Mouse (Mus musculus): ENCODE results near the gene Rps23. TPM values are rescaled to one million over a fixed set of nuclear protein-coding genes. Genes with fewer than 3 reads are reported as not detected.

Gene Rps23
- polyA plus RNA-seq (2015; fragmentation: Nextera tagmentation; extraction: Ambion mirVana): 184 and 222 TPM in 2 replicates

DNA sequence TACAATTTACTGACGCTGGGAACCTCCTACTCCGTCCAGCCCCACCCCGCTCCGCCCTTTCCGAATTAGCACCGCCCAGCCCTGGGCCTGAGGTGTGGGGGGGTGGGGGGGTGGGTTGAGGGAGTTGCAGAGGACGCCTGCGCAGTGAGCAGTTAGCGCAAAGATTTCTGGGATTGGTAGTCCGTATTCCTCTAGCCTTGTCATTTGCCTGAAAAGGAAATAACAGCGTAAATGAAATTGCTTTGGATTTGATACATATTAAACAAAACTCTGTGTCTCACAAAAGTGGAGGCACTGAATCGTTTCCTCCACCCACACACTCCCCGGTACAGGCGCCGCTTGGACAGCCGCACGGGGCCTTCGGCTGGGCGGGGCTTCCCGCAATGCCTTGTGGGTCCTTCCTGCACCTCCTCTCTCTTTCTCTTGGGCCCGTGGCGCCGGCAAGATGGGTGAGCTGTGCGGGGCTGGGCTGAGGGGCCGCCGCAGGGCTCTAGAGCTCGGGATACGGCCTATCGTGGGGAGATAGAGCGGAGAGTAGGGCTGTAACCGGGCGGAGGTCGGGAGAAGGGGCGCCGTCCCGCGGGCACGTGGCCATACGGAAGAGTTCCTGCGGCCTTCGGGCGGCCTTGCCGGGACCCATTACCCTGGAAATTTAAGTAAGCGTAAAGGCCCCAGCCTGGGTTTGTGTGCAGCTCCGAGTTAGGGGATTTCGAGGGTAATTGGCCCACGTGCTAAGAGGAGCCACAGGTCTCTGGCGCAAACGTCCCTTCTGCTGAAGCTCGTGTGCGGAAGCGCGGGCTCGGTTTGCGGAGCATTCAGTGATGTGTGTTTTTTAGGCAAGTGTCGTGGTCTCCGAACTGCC lies at the start of gene Rps23:
Gene Rps23, plus strand, starts transcription at position 208 of the 862 bp plus-strand sequence.
- under 1% methylated on average over 57 of the region's 57 CpGs for WGBS
- no peaks in the 10 kb centered on the region for H3K4me1 ChIP-seq (replicated peaks; ENCODE audit: control insufficient read depth, insufficient read depth, low read length)
- no peaks in the 10 kb centered on the region for H3K27me3 ChIP-seq (ENCODE audit: control insufficient read depth, insufficient read depth, low read depth, low read length)
- peak within 1 kb of the TSS; percentile 95 for H3K4me3 ChIP-seq (ENCODE audit: low read length)
- peak within 1 kb of the TSS; percentile 75 for H3K4me2 ChIP-seq (ENCODE audit: low read depth, low read length)
- no peaks in the 10 kb centered on the region for H3K9me3 ChIP-seq (ENCODE audit: control insufficient read depth, low read length)
- peak within 1 kb of the TSS; percentile 79 for H3K27ac ChIP-seq (ENCODE audit: low read length)
- peak; percentile 99 for ATAC-seq (ENCODE audit: low read depth)
- H3K9ac ChIP-seq (ENCODE audit: low read length): peak within 1 kb of the TSS; percentile 98
- H3K36me3 ChIP-seq (ENCODE audit: control insufficient read depth, insufficient read depth, low read length): peaks cover 23% of the 10 kb centered on the region

DNA sequence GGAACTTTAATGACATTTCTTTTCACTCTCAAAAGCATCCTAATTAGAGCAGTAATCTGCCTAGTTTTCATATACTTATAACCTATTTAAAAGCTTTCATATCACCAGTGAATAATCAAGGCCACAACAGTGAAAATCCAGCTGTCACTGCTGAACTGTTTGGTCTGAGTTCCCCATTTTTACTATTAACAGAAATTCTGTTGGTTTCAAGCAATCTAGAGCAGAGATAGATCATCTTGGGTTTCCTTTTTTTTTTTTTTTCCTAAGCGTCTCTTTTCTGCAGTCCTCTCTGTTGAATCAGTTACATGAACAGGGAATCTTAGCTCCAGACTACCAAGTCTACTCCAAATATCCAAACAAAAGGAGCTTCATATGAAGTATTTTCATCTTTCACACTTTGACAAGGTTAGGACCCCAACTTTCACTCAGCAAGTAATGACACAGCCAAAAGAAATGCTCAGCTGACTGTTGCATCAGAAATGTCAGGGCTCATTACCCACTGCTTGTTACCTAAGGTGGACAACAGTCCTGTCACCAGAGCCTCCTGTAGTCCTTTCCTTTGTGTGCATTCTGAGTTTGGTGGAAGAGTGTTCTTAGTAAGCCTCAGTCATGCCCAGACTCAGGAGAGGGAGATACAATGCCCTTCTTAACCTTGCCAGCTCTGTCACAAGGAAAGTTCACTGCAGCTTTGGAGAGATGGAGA lies 40.9 kb upstream of the Rps23 start:
- Histone ChIP-seq H3K4me2 (ENCODE audit: low read depth, low read length) (no peak overlapping the region), H3K4me3 (ENCODE audit: low read length) (no peak overlapping the region), H3K27me3 (ENCODE audit: control insufficient read depth, insufficient read depth, low read depth, low read length) (no peaks in the 10 kb centered on the region), H3K9ac (ENCODE audit: low read length) (no peak overlapping the region), H3K9me3 (ENCODE audit: control insufficient read depth, low read length) (no peaks in the 10 kb centered on the region), H3K36me3 (ENCODE audit: control insufficient read depth, insufficient read depth, low read length) (no peaks in the 10 kb centered on the region), H3K27ac (ENCODE audit: low read length) (no peak overlapping the region), H3K4me1 (replicated peaks; ENCODE audit: control insufficient read depth, insufficient read depth, low read length) (peaks cover 9% of the 10 kb centered on the region)
- 60% methylated on average over 1 of the region's 1 CpGs for WGBS
- ATAC-seq (ENCODE audit: low read depth): no peak

DNA sequence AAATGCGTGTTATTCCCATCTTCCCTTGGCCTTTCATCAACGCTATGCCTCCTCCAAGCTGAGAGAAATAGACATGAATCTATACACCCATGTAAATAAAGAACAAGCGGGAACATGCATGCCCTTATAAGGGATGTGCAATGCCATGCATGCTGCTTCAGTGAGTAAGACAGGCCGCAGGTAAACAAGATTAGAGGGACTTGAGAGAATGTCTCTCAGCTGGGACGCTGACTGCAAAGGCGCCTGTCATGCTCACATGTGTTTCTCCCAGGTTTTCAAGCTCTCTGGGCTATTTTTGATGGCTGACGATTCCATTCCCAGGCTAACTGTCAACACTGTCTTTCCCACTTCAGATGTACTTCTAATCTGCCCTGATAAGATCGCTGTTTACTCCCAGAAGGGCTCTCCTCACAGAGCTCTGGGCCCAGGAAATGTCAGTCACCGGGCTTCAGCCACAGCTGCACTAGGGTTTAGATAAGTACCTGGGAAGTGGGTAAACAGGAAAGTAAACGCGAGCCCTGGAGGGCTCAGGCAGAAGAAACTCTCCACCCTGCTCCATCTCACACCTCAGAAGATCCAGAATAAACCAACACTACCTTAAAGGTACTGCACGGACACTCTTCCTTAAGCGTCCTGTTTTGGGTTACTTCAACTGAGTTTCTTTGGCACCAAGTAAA lies 36.8 kb upstream of the Rps23 start:
- no peak overlapping the region for H3K9ac ChIP-seq (ENCODE audit: low read length)

DNA sequence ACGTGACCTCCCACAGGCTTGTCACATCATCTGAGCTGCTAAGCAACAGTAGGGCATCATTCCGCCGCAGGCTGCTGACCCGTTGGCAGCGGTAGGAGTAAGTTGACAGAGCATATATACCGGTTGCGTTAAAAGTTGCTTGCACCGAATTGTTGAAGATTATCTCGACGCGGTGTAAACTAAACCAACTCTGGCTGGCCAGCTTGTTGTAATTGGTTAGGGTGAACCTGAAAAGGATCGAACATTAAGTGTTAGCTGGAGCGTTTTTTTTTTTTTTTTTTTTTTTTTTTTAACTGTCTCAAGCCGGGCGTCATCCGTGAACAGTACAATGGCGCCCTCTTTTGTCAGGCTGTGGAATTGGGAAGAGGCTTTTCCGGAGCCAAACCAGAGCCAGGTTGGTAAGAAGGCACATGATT lies 36.2 kb upstream of the Rps23 start:
- under 1% methylated on average over 18 of the region's 18 CpGs for WGBS
- Histone ChIP-seq H3K4me1 (replicated peaks; ENCODE audit: control insufficient read depth, insufficient read depth, low read length) (peaks cover 9% of the 10 kb centered on the region), H3K4me3 (ENCODE audit: low read length) (peak overlapping the region; percentile 46), H3K4me2 (ENCODE audit: low read depth, low read length) (peak overlapping the region; percentile 70), H3K27me3 (ENCODE audit: control insufficient read depth, insufficient read depth, low read depth, low read length) (no peaks in the 10 kb centered on the region), H3K9ac (ENCODE audit: low read length) (no peak overlapping the region), H3K36me3 (ENCODE audit: control insufficient read depth, insufficient read depth, low read length) (no peaks in the 10 kb centered on the region), H3K9me3 (ENCODE audit: control insufficient read depth, low read length) (no peaks in the 10 kb centered on the region), H3K27ac (ENCODE audit: low read length) (no peak overlapping the region)
- ATAC-seq (ENCODE audit: low read depth): peak; percentile 76

More for the DNA sequence above, 36.8 kb upstream of the Rps23 start:
- H3K27ac ChIP-seq (ENCODE audit: low read length): no peak overlapping the region
- peak overlapping the region; percentile 70 for H3K4me2 ChIP-seq (ENCODE audit: low read depth, low read length)
- H3K4me1 ChIP-seq (replicated peaks; ENCODE audit: control insufficient read depth, insufficient read depth, low read length): peaks cover 9% of the 10 kb centered on the region
- no peaks in the 10 kb centered on the region for H3K27me3 ChIP-seq (ENCODE audit: control insufficient read depth, insufficient read depth, low read depth, low read length)
- peak; percentile 64 for ATAC-seq (ENCODE audit: low read depth)
- WGBS: 24% methylated on average over 13 of the region's 13 CpGs
- no peaks in the 10 kb centered on the region for H3K36me3 ChIP-seq (ENCODE audit: control insufficient read depth, insufficient read depth, low read length)
- H3K9me3 ChIP-seq (ENCODE audit: control insufficient read depth, low read length): no peaks in the 10 kb centered on the region
- H3K4me3 ChIP-seq (ENCODE audit: low read length): peak overlapping the region; percentile 46

DNA sequence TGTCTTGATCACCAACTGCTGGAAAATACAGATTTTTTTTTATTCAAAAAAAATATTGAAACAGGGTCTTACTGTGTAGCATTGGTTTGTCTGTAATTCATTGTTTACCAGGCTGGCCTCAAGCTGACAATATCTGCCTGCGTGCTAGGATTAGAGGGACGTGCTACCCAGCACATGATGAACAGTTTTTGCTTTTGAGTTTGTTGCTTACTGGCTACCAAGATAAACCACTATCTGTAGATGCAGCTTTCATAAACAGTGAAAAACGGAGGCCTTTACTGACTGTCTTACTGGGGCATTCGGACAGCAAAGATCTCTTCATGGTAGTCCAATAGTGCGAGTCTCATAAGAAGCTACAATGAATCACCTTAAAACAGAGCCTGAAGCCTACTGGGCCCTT lies 32.6 kb upstream of the Rps23 start:
- Histone ChIP-seq H3K4me2 (ENCODE audit: low read depth, low read length) (no peak overlapping the region), H3K9ac (ENCODE audit: low read length) (no peak overlapping the region), H3K36me3 (ENCODE audit: control insufficient read depth, insufficient read depth, low read length) (no peaks in the 10 kb centered on the region), H3K4me3 (ENCODE audit: low read length) (no peak overlapping the region), H3K9me3 (ENCODE audit: control insufficient read depth, low read length) (no peaks in the 10 kb centered on the region), H3K27ac (ENCODE audit: low read length) (no peak overlapping the region), H3K27me3 (ENCODE audit: control insufficient read depth, insufficient read depth, low read depth, low read length) (no peaks in the 10 kb centered on the region), H3K4me1 (replicated peaks; ENCODE audit: control insufficient read depth, insufficient read depth, low read length) (peaks cover 8% of the 10 kb centered on the region)
- WGBS: 84% methylated on average over 5 of the region's 5 CpGs
- no peak for ATAC-seq (ENCODE audit: low read depth)

DNA sequence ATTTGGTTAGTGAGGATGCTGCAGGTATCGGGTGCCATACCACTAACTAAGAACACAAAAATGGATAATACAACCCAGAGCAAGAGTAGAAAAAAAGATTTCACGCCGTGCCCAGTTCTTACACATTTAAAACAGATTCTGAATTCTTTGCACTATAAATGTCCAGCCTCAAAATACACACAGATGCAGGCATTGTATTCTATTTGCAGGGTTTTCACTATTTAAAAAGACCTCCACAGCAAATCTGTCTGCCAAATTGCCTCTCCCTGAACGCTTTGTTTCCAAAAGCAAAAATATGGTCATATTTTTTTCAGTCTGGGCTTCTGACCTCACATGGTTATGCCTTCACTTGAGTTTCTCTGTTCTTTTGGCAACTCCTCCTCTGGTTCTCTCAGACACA lies 27.9 kb upstream of the Rps23 start:
- WGBS: 84% methylated on average over 4 of the region's 4 CpGs
- no peak for ATAC-seq (ENCODE audit: low read depth)
- Histone ChIP-seq H3K36me3 (ENCODE audit: control insufficient read depth, insufficient read depth, low read length) (no peaks in the 10 kb centered on the region), H3K27ac (ENCODE audit: low read length) (no peak overlapping the region), H3K27me3 (ENCODE audit: control insufficient read depth, insufficient read depth, low read depth, low read length) (no peaks in the 10 kb centered on the region), H3K4me1 (replicated peaks; ENCODE audit: control insufficient read depth, insufficient read depth, low read length) (no peaks in the 10 kb centered on the region), H3K4me2 (ENCODE audit: low read depth, low read length) (no peak overlapping the region), H3K9ac (ENCODE audit: low read length) (no peak overlapping the region), H3K9me3 (ENCODE audit: control insufficient read depth, low read length) (no peaks in the 10 kb centered on the region), H3K4me3 (ENCODE audit: low read length) (no peak overlapping the region)

DNA sequence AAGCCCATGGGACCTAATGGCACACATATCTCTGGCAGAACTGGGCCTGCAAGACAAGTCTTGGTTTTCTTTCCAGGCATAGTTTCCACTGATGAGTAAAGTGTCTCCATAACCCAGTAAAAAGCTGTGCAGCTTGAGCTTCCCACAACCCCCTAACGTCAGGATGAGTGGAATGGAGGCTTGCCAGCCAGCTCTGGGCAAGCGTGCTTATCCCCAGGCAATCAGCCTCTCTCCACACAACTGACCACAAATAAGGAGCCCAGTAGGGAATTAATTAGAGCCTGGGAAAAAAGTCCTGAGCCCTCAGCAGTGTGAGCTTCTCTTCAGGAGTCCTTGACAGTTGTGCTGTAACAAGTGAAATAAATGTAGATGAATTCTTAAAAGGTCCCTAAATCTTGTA lies 26.7 kb upstream of the Rps23 start:
- H3K9me3 ChIP-seq (ENCODE audit: control insufficient read depth, low read length): no peaks in the 10 kb centered on the region
- no peak overlapping the region for H3K9ac ChIP-seq (ENCODE audit: low read length)
- no peaks in the 10 kb centered on the region for H3K4me1 ChIP-seq (replicated peaks; ENCODE audit: control insufficient read depth, insufficient read depth, low read length)
- no peak overlapping the region for H3K27ac ChIP-seq (ENCODE audit: low read length)
- no peaks in the 10 kb centered on the region for H3K36me3 ChIP-seq (ENCODE audit: control insufficient read depth, insufficient read depth, low read length)
- WGBS: 29% methylated on average over 2 of the region's 2 CpGs
- H3K4me3 ChIP-seq (ENCODE audit: low read length): no peak overlapping the region
- H3K4me2 ChIP-seq (ENCODE audit: low read depth, low read length): no peak overlapping the region
- no peak for ATAC-seq (ENCODE audit: low read depth)
- H3K27me3 ChIP-seq (ENCODE audit: control insufficient read depth, insufficient read depth, low read depth, low read length): no peaks in the 10 kb centered on the region

DNA sequence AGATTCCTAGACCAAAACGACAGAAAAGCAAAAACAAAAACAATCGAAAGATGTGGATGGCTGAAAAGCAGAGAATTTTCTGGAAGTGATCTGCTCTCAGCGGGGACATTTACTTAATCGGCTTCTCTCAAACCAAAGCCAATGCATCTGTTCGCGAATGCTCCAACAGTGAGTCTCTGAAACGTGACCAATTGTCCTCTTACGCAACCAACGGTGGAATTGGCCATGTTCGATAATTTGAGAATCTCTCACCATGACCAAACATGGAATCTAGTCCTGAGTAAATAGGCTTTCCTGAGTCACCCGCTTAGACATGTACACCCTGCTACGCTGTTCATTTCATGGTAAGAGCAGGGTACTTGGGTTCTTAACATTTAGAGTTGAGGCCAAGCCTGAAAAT lies 25.9 kb upstream of the Rps23 start:
- 86% methylated on average over 12 of the region's 12 CpGs for WGBS
- H3K4me2 ChIP-seq (ENCODE audit: low read depth, low read length): no peak overlapping the region
- no peaks in the 10 kb centered on the region for H3K27me3 ChIP-seq (ENCODE audit: control insufficient read depth, insufficient read depth, low read depth, low read length)
- H3K9me3 ChIP-seq (ENCODE audit: control insufficient read depth, low read length): no peaks in the 10 kb centered on the region
- no peaks in the 10 kb centered on the region for H3K4me1 ChIP-seq (replicated peaks; ENCODE audit: control insufficient read depth, insufficient read depth, low read length)
- no peaks in the 10 kb centered on the region for H3K36me3 ChIP-seq (ENCODE audit: control insufficient read depth, insufficient read depth, low read length)
- H3K4me3 ChIP-seq (ENCODE audit: low read length): no peak overlapping the region
- ATAC-seq (ENCODE audit: low read depth): no peak
- H3K9ac ChIP-seq (ENCODE audit: low read length): no peak overlapping the region
- no peak overlapping the region for H3K27ac ChIP-seq (ENCODE audit: low read length)

DNA sequence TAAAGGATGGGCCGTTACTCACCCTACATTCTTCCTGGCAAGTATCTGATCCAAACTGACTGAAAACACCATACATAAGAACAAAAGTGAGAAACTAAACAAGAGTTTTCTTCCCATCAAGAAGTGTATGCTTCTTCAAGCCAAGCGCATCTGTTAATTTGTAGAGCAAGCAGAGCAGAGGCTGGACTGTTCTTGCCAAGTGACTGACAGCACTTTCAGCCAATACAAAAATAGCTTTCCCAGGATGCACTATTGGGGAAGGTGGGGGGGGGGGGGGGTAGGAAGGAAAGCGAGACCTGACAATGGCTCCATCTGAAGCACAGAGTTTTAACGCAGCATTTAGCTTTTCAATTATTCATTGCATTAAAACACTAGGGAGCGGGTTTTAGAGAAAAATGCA lies 17.6 kb upstream of the Rps23 start, which contains the start of gene Atp6ap1l:
Gene Atp6ap1l, minus strand, starts transcription at position 180 of the 400 bp plus-strand sequence.
- H3K4me1 ChIP-seq (replicated peaks; ENCODE audit: control insufficient read depth, insufficient read depth, low read length): no peaks in the 10 kb centered on the region
- no peak within 1 kb of the TSS for H3K4me2 ChIP-seq (ENCODE audit: low read depth, low read length)
- no peaks in the 10 kb centered on the region for H3K27me3 ChIP-seq (ENCODE audit: control insufficient read depth, insufficient read depth, low read depth, low read length)
- H3K9ac ChIP-seq (ENCODE audit: low read length): no peak within 1 kb of the TSS
- H3K36me3 ChIP-seq (ENCODE audit: control insufficient read depth, insufficient read depth, low read length): no peaks in the 10 kb centered on the region
- 86% methylated on average over 5 of the region's 5 CpGs for WGBS
- H3K27ac ChIP-seq (ENCODE audit: low read length): no peak within 1 kb of the TSS
- no peaks in the 10 kb centered on the region for H3K9me3 ChIP-seq (ENCODE audit: control insufficient read depth, low read length)
- H3K4me3 ChIP-seq (ENCODE audit: low read length): no peak within 1 kb of the TSS
- ATAC-seq (ENCODE audit: low read depth): no peak
